In the genomic region with DNA sequence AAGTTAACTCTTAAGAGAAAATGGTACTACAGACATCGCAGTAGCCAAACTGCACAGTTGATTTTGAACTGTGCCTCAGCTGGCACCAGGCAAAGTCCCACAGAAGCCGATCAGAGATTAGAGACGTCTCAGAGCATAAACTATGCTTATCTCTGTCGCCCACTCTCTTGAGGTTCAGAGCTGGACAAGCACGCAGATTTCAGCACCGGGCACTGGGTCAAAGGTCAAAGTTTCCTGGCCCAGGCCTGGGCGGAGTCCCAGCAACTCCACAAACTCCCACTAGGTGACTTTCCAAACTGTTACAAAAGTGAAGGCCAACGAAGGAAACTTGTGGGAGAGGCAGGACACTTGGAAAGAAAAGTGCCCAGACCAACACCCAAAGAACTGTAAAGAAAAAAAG, we compare ENCODE assay signal across 8 mouse cellular contexts. TPM values are rescaled to one million over a fixed set of nuclear protein-coding genes. Genes with fewer than 3 reads are reported as not detected.
A peak's percentile ranks its signal among the peaks of the same experiment; 100 is the strongest.
DNase-seq lines count a peak whose midpoint lies in the region; ATAC-seq and TF ChIP-seq lines count a peak whose summit lies in the region.

No protein-coding gene starts in this region.

- H3K27ac ChIP-seq in intestine, embryonic 16.5 days (ENCODE audit: low read length): peak overlapping the region; percentile 93
- no peak overlapping the region for H3K27ac ChIP-seq in olfactory bulb, adult 2 months (ENCODE audit: insufficient read depth, low read depth, low read length)

- H3K9ac ChIP-seq in intestine, embryonic 16.5 days (ENCODE audit: low read depth, low read length): peak overlapping the region; percentile 84

- no peak for TF ChIP-seq POLR2A in olfactory bulb, adult 2 months (IDR thresholded peaks at IDR 0.05; ENCODE audit: insufficient read depth, low read depth, low read length)

- no peaks in the 10 kb centered on the region; the same call in none of the 2 replicates for H3K36me3 ChIP-seq in intestine, embryonic 16.5 days (ENCODE audit: control insufficient read depth, insufficient read depth, low read length)

- peak; percentile 78 for DNase-seq in NIH3T3 (ENCODE audit: low read depth)
- DNase-seq in c-Kit-positive CD71-positive TER-119-negative erythroid progenitor cells, embryonic 14.5 days (ENCODE audit: low read depth): peak; percentile 46
- peak; percentile 30 to 44 for DNase-seq in gastrocnemius, postnatal 4 days (ENCODE audit: low spot score in 2 of 2)
- DNase-seq in lung, adult 18-20 months: peak; percentile 67 to 78
- no peak for DNase-seq in right cerebral cortex, postnatal 25 days
- DNase-seq in natural killer cell, adult 2 months (ENCODE audit: low spot score in 2 of 2): no peak

- ATAC-seq in intestine, embryonic 16.5 days: peak; percentile 71

- H3K4me1 ChIP-seq in intestine, embryonic 16.5 days (ENCODE audit: control insufficient read depth, insufficient read depth, low read length): peaks cover 11% of the 10 kb centered on the region; the same call in 1 of the 2 replicates
- H3K4me1 ChIP-seq in olfactory bulb, adult 2 months (ENCODE audit: control insufficient read depth, insufficient read depth, low read length): no peaks in the 10 kb centered on the region

- no peaks in the 10 kb centered on the region for H3K27me3 ChIP-seq in intestine, embryonic 16.5 days (replicated peaks; ENCODE audit: control insufficient read depth, insufficient read depth, low read length)

- WGBS in intestine, embryonic 16.5 days: 5% methylated on average over 8 of the region's 8 CpGs
- WGBS in olfactory bulb, adult 2 months: 23% methylated on average over 8 of the region's 8 CpGs

- peak overlapping the region; percentile 87 for H3K4me3 ChIP-seq in intestine, embryonic 16.5 days (ENCODE audit: low read length)
- H3K4me3 ChIP-seq in olfactory bulb, adult 2 months (ENCODE audit: insufficient read depth, low read depth, low read length): peak overlapping the region; percentile 72

- peak overlapping the region; percentile 66 for H3K4me2 ChIP-seq in intestine, embryonic 16.5 days (ENCODE audit: low read depth, low read length)

- no peak for TF ChIP-seq CTCF in olfactory bulb, adult 2 months (IDR thresholded peaks at IDR 0.05; ENCODE audit: insufficient read depth, low read depth, low read length)

- no peaks in the 10 kb centered on the region for H3K9me3 ChIP-seq in intestine, embryonic 16.5 days (ENCODE audit: control insufficient read depth, low read length)

RNA-seq across cellular contexts. Expression of gene Hadh, which starts 0.7 kb away (rescaled TPM):
- 100 to 1,000 TPM; 247 to 255 TPM for total RNA-seq in gastrocnemius, postnatal 4 days (2021)
- polyA plus RNA-seq in intestine, embryonic 16.5 days (2015; fragmentation: Nextera tagmentation; extraction: Ambion mirVana): 369 and 438 TPM in 2 replicates
- polyA plus RNA-seq in olfactory bulb, adult 2 months (2012; ENCODE audit: insufficient read depth, insufficient read length, low replicate concordance, missing spikeins): not detected in 2 replicates

RNA-seq across cellular contexts. Expression of gene Cyp2u1, which starts 31.9 kb away (rescaled TPM):
- total RNA-seq in gastrocnemius, postnatal 4 days (2021): 1 to 10 TPM; 3.0 to 3.8 TPM
- polyA plus RNA-seq in intestine, embryonic 16.5 days (2015; fragmentation: Nextera tagmentation; extraction: Ambion mirVana): 9.7 and 11.4 TPM in 2 replicates
- not detected in 2 replicates for polyA plus RNA-seq in olfactory bulb, adult 2 months (2012; ENCODE audit: insufficient read depth, insufficient read length, low replicate concordance, missing spikeins)

Comparison
In these comparisons a context has a peak if more than half of its experiments do, and no peak if none do; other contexts are left out.
1. DNase-seq: peak in NIH3T3 (single experiment), c-Kit-positive CD71-positive TER-119-negative erythroid progenitor cells, embryonic 14.5 days (single experiment), gastrocnemius, postnatal 4 days (2 of 2) and lung, adult 18-20 months (2 of 2); none in right cerebral cortex, postnatal 25 days (single experiment) and natural killer cell, adult 2 months (0 of 2).
2. RNA of gene Cyp2u1, which starts 31.9 kb away (polyA plus RNA-seq): 9.7 to 11.4 TPM in intestine, embryonic 16.5 days; not detected in olfactory bulb, adult 2 months; every median in the first group is over 10 times any median in the second.